Mouse (Mus musculus) left cerebral cortex, postnatal 10 days (tissue): ENCODE results near the gene Ccdc30. TPM values are rescaled to one million over a fixed set of nuclear protein-coding genes. Genes with fewer than 3 reads are reported as not detected.
A peak's percentile ranks its signal among the peaks of the same experiment; 100 is the strongest.

Experiments
- DNase-seq, 2 experiments: peaks; one replicate each; pipeline ENCODE4 v3.0.0; 2021 to 2022; ENCODE audit warnings: low spot score in 2 of 2, mixed read lengths in 1 of 2; ENCODE audit errors: extremely low spot score in 1 of 2
- intact Hi-C: fragments of 180-260 bp; cut with DNase I; formaldehyde crosslinking; loops from one replicate; pipeline ENCODE4 v1.15.1; 2025
- total RNA-seq, 2 experiments: library from RNA; stranded (reverse); gene quantifications; 2 replicates each; pipeline ENCODE4 v1.2.3; 2021

The Ccdc30 gene
- total RNA-seq, 2 experiments from 2014 or later, result 18.1 to 20.1 TPM

- peak; percentile 83 to 94 for DNase-seq
- intact Hi-C loops, result loop anchor here (5.0 kb wide), 1 partner anchor 40 kb away; no protein-coding TSS in a partner anchor
Measured at GRCm38 (mm10) chr4:119422294-119422964, 7.1 kb upstream of the Ccdc30 start, which contains the start of the genes Ppcs and Zmynd12. Gene Ppcs, minus strand, starts transcription at chr4:119422420. Gene Zmynd12, plus strand, starts transcription at chr4:119422814.

- peak in 1 of 2 experiments; percentile 61 for DNase-seq
- intact Hi-C loops, result loop anchor here (5.0 kb wide), 1 partner anchor 40 kb away; no protein-coding TSS in a partner anchor
Measured at GRCm38 (mm10) chr4:119421921-119422293, 6.6 kb upstream of the Ccdc30 start.

- no peak for DNase-seq
- intact Hi-C loops, result loop anchor here (5.0 kb wide), 1 partner anchor 41 kb away; no protein-coding TSS in a partner anchor
Measured at GRCm38 (mm10) chr4:119421191-119421590, 5.9 kb upstream of the Ccdc30 start.

- intact Hi-C loops, result no loop called here
- DNase-seq, result no peak
Measured at GRCm38 (mm10) chr4:119417894-119418293, 2.6 kb upstream of the Ccdc30 start.

- no peak for DNase-seq
- intact Hi-C loops, result no loop called here
Measured at GRCm38 (mm10) chr4:119417270-119417669, 1.9 kb upstream of the Ccdc30 start.

GRCm38 (mm10) chr4:119412791-119413190 is 2.5 kb downstream of the Ccdc30 start:
- intact Hi-C loops, result no loop called here
- peak in 1 of 2 experiments; percentile 33 for DNase-seq

- intact Hi-C loops, result no loop called here
- no peak for DNase-seq
Measured at GRCm38 (mm10) chr4:119411877-119412650, 3.3 kb downstream of the Ccdc30 start.

GRCm38 (mm10) chr4:119403431-119403830 is 11.9 kb downstream of the Ccdc30 start:
- DNase-seq, result no peak
- intact Hi-C loops, result no loop called here

- intact Hi-C loops, result no loop called here
- DNase-seq, result no peak
Measured at GRCm38 (mm10) chr4:119400896-119401295, 14.4 kb downstream of the Ccdc30 start.

GRCm38 (mm10) chr4:119398751-119399150 is 16.6 kb downstream of the Ccdc30 start:
- DNase-seq, result no peak
- intact Hi-C loops, result no loop called here

GRCm38 (mm10) chr4:119390369-119390768 is 25.0 kb downstream of the Ccdc30 start:
- no peak for DNase-seq
- intact Hi-C loops, result no loop called here

- no peak for DNase-seq
- intact Hi-C loops, result no loop called here
Measured at GRCm38 (mm10) chr4:119389184-119389583, 26.1 kb downstream of the Ccdc30 start.

GRCm38 (mm10) chr4:119381471-119382190 is 33.7 kb downstream of the Ccdc30 start:
- no peak for DNase-seq
- intact Hi-C loops, result no loop called here

- no peak for DNase-seq
- intact Hi-C loops, result no loop called here
Measured at GRCm38 (mm10) chr4:119369460-119369859, 45.9 kb downstream of the Ccdc30 start.

- no peak for DNase-seq
- intact Hi-C loops, result no loop called here
Measured at GRCm38 (mm10) chr4:119366758-119367526, 48.4 kb downstream of the Ccdc30 start.

- intact Hi-C loops, result no loop called here
- no peak for DNase-seq
Measured at GRCm38 (mm10) chr4:119362231-119362630, 53.1 kb downstream of the Ccdc30 start.

GRCm38 (mm10) chr4:119359196-119359971 is 55.9 kb downstream of the Ccdc30 start:
- DNase-seq, result no peak

GRCm38 (mm10) chr4:119345508-119345907 is 69.8 kb downstream of the Ccdc30 start:
- DNase-seq, result no peak
- intact Hi-C loops, result no loop called here

More at GRCm38 (mm10) chr4:119359196-119359971, 55.9 kb downstream of the Ccdc30 start:
- intact Hi-C loops, result no loop called here
